Mouse (Mus musculus): ENCODE results near the gene Lcn6. TPM values are rescaled to one million over a fixed set of nuclear protein-coding genes. Genes with fewer than 3 reads are reported as not detected.
"Not testable (repeated sequence)": the region's sequence is repeated elsewhere in the genome, so short reads cannot be mapped to it uniquely, and the experiment has no call there.

The Lcn6 gene
- polyA plus RNA-seq, 1 experiment from 2014 or later, result not detected

DNA sequence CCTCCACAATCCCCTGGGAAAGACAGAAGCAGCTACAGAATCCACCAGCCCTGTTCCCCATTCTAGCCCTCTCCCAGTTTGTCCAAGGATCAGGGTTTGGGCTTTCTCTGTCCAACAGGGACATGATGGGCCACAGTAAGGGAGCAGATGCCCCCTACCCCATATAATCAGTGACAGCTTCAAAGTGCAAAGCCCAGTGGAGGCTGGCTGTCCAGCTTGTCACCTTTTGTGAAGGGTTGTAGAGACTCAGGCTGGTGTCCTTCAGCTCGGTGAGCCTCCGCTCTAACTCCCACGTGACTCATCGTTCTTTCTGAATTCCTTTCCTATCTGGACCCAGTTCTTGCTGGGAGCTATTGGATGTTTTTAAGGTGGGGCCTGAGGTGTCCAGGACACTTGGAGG lies 27.1 kb downstream of the Lcn6 start:
- ATAC-seq (ENCODE audit: insufficient number of reproducible peaks, insufficient read depth, low FRiP score, low read depth), result no peak
- Histone ChIP-seq H3K9me3 (ENCODE audit: control insufficient read depth, low read length) (no peaks in the 10 kb centered on the region), H3K36me3 (ENCODE audit: control insufficient read depth, insufficient read depth, low read length) (no peaks in the 10 kb centered on the region), H3K27me3 (ENCODE audit: control insufficient read depth, insufficient read depth, low read length) (no peaks in the 10 kb centered on the region), H3K27ac (replicated peaks in 1 of 2; ENCODE audit: control insufficient read depth in 1 of 2, insufficient read depth in 1 of 2, low read depth in 2 of 2, low read length in 2 of 2) (no peak overlapping the region), H3K9ac (ENCODE audit: low read length) (no peak overlapping the region), H3K4me1 (ENCODE audit: control insufficient read depth in 2 of 2, insufficient read depth in 2 of 2, low read length in 2 of 2) (peaks cover 0 to 3% of the 10 kb centered on the region in 2 experiments; a peak in 2 of 4 replicates), H3K4me2 (ENCODE audit: low read length) (no peak overlapping the region), H3K4me3 (ENCODE audit: control insufficient read depth in 1 of 2, insufficient read depth in 1 of 2, low read depth in 1 of 2, low read length in 2 of 2) (no peak overlapping the region)
- 25% methylated on average over 4 of the region's 4 CpGs for WGBS

DNA sequence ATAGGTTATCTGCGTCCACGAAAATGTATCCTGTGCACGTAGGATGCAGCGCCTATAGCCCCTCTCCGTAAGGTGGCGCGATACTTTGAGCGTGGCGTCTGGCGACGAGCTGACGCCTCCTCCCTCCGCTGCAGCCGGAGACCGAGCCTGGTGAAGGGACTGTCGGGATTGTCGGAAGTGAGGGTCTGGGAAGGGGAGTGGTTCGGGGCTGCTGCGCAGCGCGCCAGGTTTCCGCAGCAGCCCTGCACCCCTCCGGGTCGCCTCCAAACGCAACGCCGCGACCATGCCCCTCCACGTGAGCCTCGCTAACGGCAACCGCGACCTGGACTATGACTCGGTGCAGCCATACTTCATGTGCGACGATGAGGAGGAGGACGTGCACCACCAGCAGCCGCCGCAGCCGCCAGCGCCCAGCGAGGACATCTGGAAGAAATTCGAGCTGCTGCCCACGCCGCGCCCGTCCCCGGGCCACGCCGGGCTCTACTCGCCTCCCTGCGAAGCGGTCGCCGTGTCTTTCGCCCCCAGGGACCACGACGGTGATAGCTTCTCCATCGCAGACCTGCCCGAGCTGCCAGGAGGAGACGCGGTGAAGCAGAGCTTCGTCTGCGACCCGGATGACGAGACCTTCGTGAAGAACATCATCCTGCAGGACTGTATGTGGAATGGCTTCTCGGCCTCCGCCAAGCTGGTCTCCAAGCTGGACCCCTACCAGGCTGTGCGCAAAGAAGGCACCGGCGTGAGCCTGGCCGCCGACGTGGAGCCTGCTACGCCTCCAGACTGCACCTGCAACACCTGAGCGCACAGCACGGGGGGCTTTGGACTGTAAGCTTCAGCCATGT lies 30.3 kb downstream of the Lcn6 start, which contains the start of gene Bmyc:
Gene Bmyc (plus strand): TSS at position 97 of the 839 bp plus-strand sequence.
- Histone ChIP-seq H3K27ac (replicated peaks in 1 of 2; ENCODE audit: control insufficient read depth in 1 of 2, insufficient read depth in 1 of 2, low read depth in 2 of 2, low read length in 2 of 2) (peak within 1 kb of the TSS; percentile 18 to 65), H3K36me3 (ENCODE audit: control insufficient read depth, insufficient read depth, low read length) (no peaks in the 10 kb centered on the region), H3K9ac (ENCODE audit: low read length) (peak within 1 kb of the TSS; percentile 86), H3K9me3 (ENCODE audit: control insufficient read depth, low read length) (no peaks in the 10 kb centered on the region), H3K4me2 (ENCODE audit: low read length) (peak within 1 kb of the TSS; percentile 99), H3K4me3 (ENCODE audit: control insufficient read depth in 1 of 2, insufficient read depth in 1 of 2, low read depth in 1 of 2, low read length in 2 of 2) (peak within 1 kb of the TSS; percentile 71 to 81), H3K27me3 (ENCODE audit: control insufficient read depth, insufficient read depth, low read length) (no peaks in the 10 kb centered on the region), H3K4me1 (ENCODE audit: control insufficient read depth in 2 of 2, insufficient read depth in 2 of 2, low read length in 2 of 2) (peaks cover 0 to 3% of the 10 kb centered on the region in 2 experiments; a peak in 2 of 4 replicates)
- peak; percentile 87 for ATAC-seq (ENCODE audit: insufficient number of reproducible peaks, insufficient read depth, low FRiP score, low read depth)
- under 1% methylated on average over 78 of the region's 78 CpGs for WGBS

DNA sequence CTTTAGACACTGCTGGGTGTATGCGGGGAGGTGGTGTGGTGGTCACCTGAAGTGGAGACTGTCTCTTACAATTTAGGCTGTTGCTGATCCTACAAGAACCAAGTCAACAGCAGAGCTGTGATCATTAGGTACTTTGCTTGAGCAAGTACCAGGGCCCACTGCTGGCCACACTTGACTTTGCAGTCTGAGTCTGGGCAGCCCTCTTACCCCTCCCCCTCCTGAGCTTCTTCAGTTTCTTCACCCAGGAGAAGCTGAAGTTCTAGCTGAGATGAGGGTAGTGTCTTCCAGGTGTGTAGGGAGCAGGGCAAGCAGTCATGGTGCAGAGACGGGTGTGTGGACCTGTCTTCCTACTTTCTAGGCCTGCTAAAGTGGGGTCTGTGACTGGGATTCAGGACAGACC lies 31.5 kb downstream of the Lcn6 start:
- Histone ChIP-seq H3K9ac (ENCODE audit: low read length) (no peak overlapping the region; the same call in 1 of the 2 replicates), H3K4me3 (ENCODE audit: control insufficient read depth in 1 of 2, insufficient read depth in 1 of 2, low read depth in 1 of 2, low read length in 2 of 2) (no peak overlapping the region; a peak in 1 of 4 replicates), H3K27me3 (ENCODE audit: control insufficient read depth, insufficient read depth, low read length) (no peaks in the 10 kb centered on the region), H3K27ac (replicated peaks in 1 of 2; ENCODE audit: control insufficient read depth in 1 of 2, insufficient read depth in 1 of 2, low read depth in 2 of 2, low read length in 2 of 2) (no peak overlapping the region), H3K4me2 (ENCODE audit: low read length) (peak overlapping the region; percentile 32), H3K9me3 (ENCODE audit: control insufficient read depth, low read length) (no peaks in the 10 kb centered on the region), H3K36me3 (ENCODE audit: control insufficient read depth, insufficient read depth, low read length) (no peaks in the 10 kb centered on the region), H3K4me1 (ENCODE audit: control insufficient read depth in 2 of 2, insufficient read depth in 2 of 2, low read length in 2 of 2) (peaks cover 0 to 3% of the 10 kb centered on the region in 2 experiments; a peak in 2 of 4 replicates)
- 81% methylated on average over 2 of the region's 2 CpGs for WGBS
- no peak for ATAC-seq (ENCODE audit: insufficient number of reproducible peaks, insufficient read depth, low FRiP score, low read depth)

DNA sequence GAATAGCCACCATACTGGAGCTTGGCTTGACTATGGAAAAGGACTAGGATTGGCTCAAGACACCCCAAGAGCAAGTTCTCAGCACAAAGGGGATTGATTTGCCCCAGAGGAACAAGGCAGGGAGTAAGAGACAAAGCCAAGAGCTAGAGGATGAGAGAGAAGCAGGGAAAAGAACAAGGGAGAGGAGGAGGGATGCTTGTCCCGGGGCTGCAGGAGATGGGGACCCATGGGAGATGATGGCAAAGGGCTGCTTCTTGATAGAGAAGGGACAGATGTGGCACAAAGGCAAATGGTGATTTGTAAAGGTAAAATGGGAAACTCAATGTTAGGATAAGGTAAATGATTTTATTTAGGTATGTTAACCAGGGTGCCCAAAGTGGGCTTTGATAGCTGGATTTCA lies 32.5 kb downstream of the Lcn6 start:
- not testable (repeated sequence) for H3K9ac ChIP-seq (ENCODE audit: low read length); H3K9me3 ChIP-seq (ENCODE audit: control insufficient read depth, low read length); H3K4me3 ChIP-seq (ENCODE audit: control insufficient read depth in 1 of 2, insufficient read depth in 1 of 2, low read depth in 1 of 2, low read length in 2 of 2); H3K27ac ChIP-seq (replicated peaks in 1 of 2; ENCODE audit: control insufficient read depth in 1 of 2, insufficient read depth in 1 of 2, low read depth in 2 of 2, low read length in 2 of 2); H3K4me1 ChIP-seq (ENCODE audit: control insufficient read depth in 2 of 2, insufficient read depth in 2 of 2, low read length in 2 of 2); ATAC-seq (ENCODE audit: insufficient number of reproducible peaks, insufficient read depth, low FRiP score, low read depth); H3K4me2 ChIP-seq (ENCODE audit: low read length); H3K36me3 ChIP-seq (ENCODE audit: control insufficient read depth, insufficient read depth, low read length); H3K27me3 ChIP-seq (ENCODE audit: control insufficient read depth, insufficient read depth, low read length)
- WGBS, result 97% methylated on average over 1 of the region's 1 CpGs

DNA sequence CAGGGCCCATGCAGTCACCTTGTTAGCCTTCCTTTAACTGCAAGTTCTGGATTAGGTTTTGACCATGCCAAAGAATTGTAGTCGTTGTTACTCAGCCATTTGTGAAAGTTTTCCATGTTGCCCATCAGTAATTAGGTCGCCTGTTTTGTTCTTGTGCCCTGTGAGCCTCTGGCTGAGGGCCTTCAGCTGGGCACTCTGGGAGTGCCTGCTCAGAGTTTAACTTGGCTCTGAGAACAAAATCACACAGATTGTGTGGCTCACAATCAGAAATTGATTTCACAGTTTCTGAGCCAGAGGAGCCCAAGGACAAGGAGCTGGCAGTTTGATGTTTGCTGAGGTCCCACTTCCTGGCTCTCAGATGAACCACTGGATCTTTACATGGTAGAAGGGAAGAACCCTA lies 33.2 kb downstream of the Lcn6 start:
- not testable (repeated sequence) for H3K27me3 ChIP-seq (ENCODE audit: control insufficient read depth, insufficient read depth, low read length); H3K9ac ChIP-seq (ENCODE audit: low read length); H3K27ac ChIP-seq (replicated peaks in 1 of 2; ENCODE audit: control insufficient read depth in 1 of 2, insufficient read depth in 1 of 2, low read depth in 2 of 2, low read length in 2 of 2); ATAC-seq (ENCODE audit: insufficient number of reproducible peaks, insufficient read depth, low FRiP score, low read depth); H3K9me3 ChIP-seq (ENCODE audit: control insufficient read depth, low read length); H3K4me1 ChIP-seq (ENCODE audit: control insufficient read depth in 2 of 2, insufficient read depth in 2 of 2, low read length in 2 of 2); H3K4me3 ChIP-seq (ENCODE audit: control insufficient read depth in 1 of 2, insufficient read depth in 1 of 2, low read depth in 1 of 2, low read length in 2 of 2); H3K4me2 ChIP-seq (ENCODE audit: low read length); H3K36me3 ChIP-seq (ENCODE audit: control insufficient read depth, insufficient read depth, low read length)
- 80% methylated on average over 2 of the region's 2 CpGs for WGBS

DNA sequence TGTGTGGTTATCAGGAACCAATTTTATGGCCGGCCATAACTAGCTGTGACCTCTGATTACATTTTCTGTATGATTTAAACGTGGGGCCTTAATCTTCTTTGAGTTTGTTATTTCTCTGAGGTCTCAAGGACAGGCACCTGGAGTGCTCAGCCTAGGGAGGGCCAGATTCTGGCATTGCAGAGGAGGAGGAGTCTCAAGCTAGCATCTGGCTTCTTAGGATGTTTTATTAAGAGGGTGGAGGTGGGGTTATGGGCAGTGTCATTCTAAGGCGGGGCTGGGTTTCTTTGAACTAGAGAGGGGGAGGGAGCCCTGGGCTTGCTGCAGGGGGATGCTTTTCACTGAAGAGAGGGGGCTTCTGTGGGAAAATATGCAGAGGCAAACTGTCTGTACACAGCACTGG lies 35.1 kb downstream of the Lcn6 start:
- not testable (repeated sequence) for H3K36me3 ChIP-seq (ENCODE audit: control insufficient read depth, insufficient read depth, low read length); H3K4me2 ChIP-seq (ENCODE audit: low read length); H3K4me1 ChIP-seq (ENCODE audit: control insufficient read depth in 2 of 2, insufficient read depth in 2 of 2, low read length in 2 of 2); H3K9me3 ChIP-seq (ENCODE audit: control insufficient read depth, low read length); ATAC-seq (ENCODE audit: insufficient number of reproducible peaks, insufficient read depth, low FRiP score, low read depth); H3K9ac ChIP-seq (ENCODE audit: low read length); H3K27ac ChIP-seq (replicated peaks in 1 of 2; ENCODE audit: control insufficient read depth in 1 of 2, insufficient read depth in 1 of 2, low read depth in 2 of 2, low read length in 2 of 2); H3K4me3 ChIP-seq (ENCODE audit: control insufficient read depth in 1 of 2, insufficient read depth in 1 of 2, low read depth in 1 of 2, low read length in 2 of 2); H3K27me3 ChIP-seq (ENCODE audit: control insufficient read depth, insufficient read depth, low read length)
- 33% methylated on average over 3 of the region's 3 CpGs for WGBS

DNA sequence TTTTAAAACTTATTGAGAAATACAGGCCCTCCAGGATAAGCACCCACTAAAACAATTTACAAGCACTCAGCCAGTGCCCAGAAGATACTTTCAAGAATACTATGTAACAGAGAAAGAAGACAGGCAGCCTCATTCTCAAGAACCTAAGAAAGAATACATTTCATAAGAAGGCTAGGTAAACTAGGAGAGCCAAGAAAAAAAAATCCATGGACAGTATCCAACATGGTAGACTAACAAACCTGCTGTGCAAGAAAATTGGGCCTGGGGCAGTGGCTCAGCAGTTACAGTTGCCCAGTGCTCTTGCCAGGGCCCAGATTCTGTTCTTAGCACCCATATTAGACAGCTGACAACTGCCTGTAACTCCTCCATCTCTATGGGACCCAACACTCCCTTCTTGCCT lies 40.6 kb downstream of the Lcn6 start:
- H3K36me3 ChIP-seq (ENCODE audit: control insufficient read depth, insufficient read depth, low read length), result no peaks in the 10 kb centered on the region
- no peak for ATAC-seq (ENCODE audit: insufficient number of reproducible peaks, insufficient read depth, low FRiP score, low read depth)
- H3K27ac ChIP-seq (replicated peaks in 1 of 2; ENCODE audit: control insufficient read depth in 1 of 2, insufficient read depth in 1 of 2, low read depth in 2 of 2, low read length in 2 of 2), result no peak overlapping the region
- no peak overlapping the region for H3K4me2 ChIP-seq (ENCODE audit: low read length)
- H3K27me3 ChIP-seq (ENCODE audit: control insufficient read depth, insufficient read depth, low read length), result no peaks in the 10 kb centered on the region
- no peak overlapping the region for H3K9ac ChIP-seq (ENCODE audit: low read length)
- H3K4me1 ChIP-seq (ENCODE audit: control insufficient read depth in 2 of 2, insufficient read depth in 2 of 2, low read length in 2 of 2), result no peaks in the 10 kb centered on the region
- peaks cover 4% of the 10 kb centered on the region; the same call in 1 of the 2 replicates for H3K9me3 ChIP-seq (ENCODE audit: control insufficient read depth, low read length)
- H3K4me3 ChIP-seq (ENCODE audit: control insufficient read depth in 1 of 2, insufficient read depth in 1 of 2, low read depth in 1 of 2, low read length in 2 of 2), result no peak overlapping the region

Data from heart, embryonic 14.5 days (tissue).